Mouse (Mus musculus) hindbrain, embryonic 16.5 days (tissue): ENCODE data around the gene Slc5a1. TPM values are rescaled to one million over a fixed set of nuclear protein-coding genes. Genes with fewer than 3 reads are reported as not detected.

Experiments used
- ATAC-seq: fragments of 200-750 bp; cut with Nextera tagmentation; 2 replicates; pipeline ENCODE4 v1.8.0; 2017; ENCODE audit warnings: moderate TSS enrichment, moderate library complexity
- H3K27ac ChIP-seq: fragments of 300-500 bp; sonication (generic); 2 replicates; pipeline ENCODE4 v1.5.1; 2014; ENCODE audit warnings: low read depth, mild to moderate bottlenecking, control low read depth, low read length, moderate library complexity
- H3K27me3 ChIP-seq: fragments of 300-500 bp; sonication (generic); replicated peaks from 2 replicates; pipeline ENCODE4 v1.6.1; 2014; ENCODE audit warnings: low read length; ENCODE audit not compliant: control insufficient read depth, insufficient read depth
- H3K36me3 ChIP-seq: fragments of 300-500 bp; sonication (generic); 2 replicates; pipeline ENCODE4 v1.6.1; 2014; ENCODE audit warnings: mild to moderate bottlenecking, low read length, moderate library complexity, mixed read lengths; ENCODE audit not compliant: control insufficient read depth, insufficient read depth
- H3K4me1 ChIP-seq: fragments of 300-500 bp; sonication (generic); 2 replicates; pipeline ENCODE4 v1.6.1; 2014; ENCODE audit warnings: low read depth, low read length; ENCODE audit not compliant: control insufficient read depth, insufficient read depth
- H3K4me2 ChIP-seq: fragments of 300-500 bp; sonication (generic); 2 replicates; pipeline ENCODE4 v1.6.1; 2014; ENCODE audit warnings: mild to moderate bottlenecking, low read length, control low read depth, moderate library complexity
- H3K4me3 ChIP-seq: fragments of 300-500 bp; sonication (generic); 2 replicates; pipeline ENCODE4 v1.5.1; 2014; ENCODE audit warnings: mild to moderate bottlenecking, low read length, control low read depth, moderate library complexity
- H3K9ac ChIP-seq: fragments of 300-500 bp; sonication (generic); 2 replicates; pipeline ENCODE4 v1.6.1; 2014; ENCODE audit warnings: low read depth, mild to moderate bottlenecking, control low read depth, low read length, moderate library complexity
- H3K9me3 ChIP-seq: fragments of 300-500 bp; sonication (generic); 2 replicates; pipeline ENCODE4 v1.6.1; 2014; ENCODE audit warnings: mild to moderate bottlenecking, low read length, moderate library complexity; ENCODE audit not compliant: control insufficient read depth
- WGBS: fragments of 180-500 bp; shearing (Covaris S2); extraction: QIAGEN DNeasy Blood & Tissue Kit; methylation state at CpG from one replicate; pipeline ENCODE4 v1.1.7; 2014; 5-methylcytosine and 5-hydroxymethylcytosine counted together
- polyA plus RNA-seq: library from polyadenylated mRNA; unstranded; fragments of >200 nt; fragmentation: Nextera tagmentation; extraction: Ambion mirVana; gene quantifications from 2 replicates; pipeline ENCODE4 v1.2.1, GENCODE M21; 2015

The Slc5a1 gene
- 0.37 and 0.48 TPM in 2 replicates for polyA plus RNA-seq

GRCm38 (mm10) chr5:33104025-33104481, at the start of gene Slc5a1:
Gene Slc5a1 (plus strand): TSS chr5:33104219.
- Histone ChIP-seq H3K4me3 (peak within 1 kb of the TSS; percentile 14; the same call in 1 of the 2 replicates), H3K4me2 (peak within 1 kb of the TSS; percentile 39), H3K9me3 (no peaks in the 10 kb centered on the region), H3K36me3 (no peaks in the 10 kb centered on the region), H3K27ac (no peak within 1 kb of the TSS), H3K27me3 (peaks cover 28% of the 10 kb centered on the region), H3K9ac (no peak within 1 kb of the TSS), H3K4me1 (no peaks in the 10 kb centered on the region)
- ATAC-seq = no peak
- WGBS = 16% methylated on average over 25 of the region's 25 CpGs

GRCm38 (mm10) chr5:33056126-33056765, 47.8 kb upstream of the Slc5a1 start:
- Histone ChIP-seq H3K4me1 (no peaks in the 10 kb centered on the region), H3K4me3 (no peak overlapping the region), H3K27me3 (no peaks in the 10 kb centered on the region), H3K9me3 (no peaks in the 10 kb centered on the region), H3K36me3 (no peaks in the 10 kb centered on the region), H3K27ac (no peak overlapping the region), H3K4me2 (no peak overlapping the region), H3K9ac (no peak overlapping the region)
- 87% methylated on average over 10 of the region's 10 CpGs for WGBS
- no peak for ATAC-seq

GRCm38 (mm10) chr5:33070071-33070470, 33.9 kb upstream of the Slc5a1 start:
- no peaks in the 10 kb centered on the region for H3K36me3 ChIP-seq
- H3K4me1 ChIP-seq = no peaks in the 10 kb centered on the region
- no peak overlapping the region for H3K4me2 ChIP-seq
- no peak overlapping the region for H3K9ac ChIP-seq
- no peaks in the 10 kb centered on the region for H3K27me3 ChIP-seq
- ATAC-seq = no peak
- H3K9me3 ChIP-seq = no peaks in the 10 kb centered on the region
- H3K27ac ChIP-seq = no peak overlapping the region
- H3K4me3 ChIP-seq = no peak overlapping the region

DNA sequence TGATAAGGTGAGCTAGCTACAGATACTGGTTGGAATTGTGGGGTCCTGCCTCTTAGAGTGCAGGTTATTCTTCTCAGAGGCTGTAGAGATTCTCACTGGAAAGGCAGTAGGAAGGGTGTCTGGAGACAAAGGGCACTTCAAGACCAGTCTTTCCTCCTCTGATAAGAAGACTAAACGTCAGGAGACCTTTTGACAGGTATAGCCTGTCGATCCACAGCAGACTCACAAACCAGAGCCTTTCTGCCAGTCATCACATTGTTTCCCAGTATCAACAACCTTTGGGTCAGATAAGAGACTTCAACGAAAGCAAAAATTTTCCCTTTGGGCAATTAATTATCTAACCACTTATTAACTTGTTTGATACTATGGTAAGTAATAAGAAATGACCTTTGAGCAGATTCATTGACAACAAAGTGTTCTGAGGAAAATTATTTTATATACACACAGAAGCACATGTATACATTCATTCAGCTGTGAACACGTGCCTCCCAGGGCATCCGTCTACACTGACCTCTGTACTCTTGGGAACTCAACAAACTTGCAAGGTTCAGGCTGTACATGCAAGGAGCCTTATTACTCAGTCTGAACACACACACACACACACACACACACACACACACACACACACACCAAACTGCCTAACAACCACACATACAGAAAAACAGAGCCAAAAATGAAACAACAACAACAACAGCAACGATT, 27.4 kb upstream of the Slc5a1 start:
- Histone ChIP-seq H3K4me3 (no peak overlapping the region), H3K9ac (no peak overlapping the region), H3K27ac (no peak overlapping the region), H3K4me1 (no peaks in the 10 kb centered on the region), H3K4me2 (no peak overlapping the region), H3K27me3 (no peaks in the 10 kb centered on the region), H3K9me3 (no peaks in the 10 kb centered on the region), H3K36me3 (no peaks in the 10 kb centered on the region)
- 87% methylated on average over 6 of the region's 6 CpGs for WGBS
- ATAC-seq = no peak

DNA sequence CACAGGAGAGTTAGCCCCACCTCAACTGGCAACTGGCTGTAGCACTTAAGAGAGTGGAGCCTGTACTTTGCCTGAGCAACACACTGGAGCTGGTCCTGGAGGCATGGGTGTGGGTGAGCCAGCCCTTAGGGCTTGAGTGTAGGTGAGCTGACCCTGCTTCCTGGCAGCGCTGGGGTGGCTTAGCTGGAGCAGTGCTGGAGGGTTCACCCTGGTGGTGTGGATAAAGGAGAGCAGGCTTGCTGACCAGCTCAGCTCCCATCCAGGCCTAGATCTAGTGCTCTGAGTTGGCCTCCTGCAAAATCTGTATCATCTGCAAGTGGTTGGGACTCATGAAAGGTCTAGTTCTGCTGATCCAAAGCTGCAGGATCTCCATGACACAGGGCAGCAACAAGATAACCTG, 21.1 kb upstream of the Slc5a1 start:
- H3K36me3 ChIP-seq = no peaks in the 10 kb centered on the region
- H3K27ac ChIP-seq = no peak overlapping the region
- no peaks in the 10 kb centered on the region for H3K9me3 ChIP-seq
- H3K9ac ChIP-seq = no peak overlapping the region
- ATAC-seq = no peak
- H3K27me3 ChIP-seq = no peaks in the 10 kb centered on the region
- no peaks in the 10 kb centered on the region for H3K4me1 ChIP-seq
- H3K4me3 ChIP-seq = no peak overlapping the region
- H3K4me2 ChIP-seq = no peak overlapping the region
- 90% methylated on average over 1 of the region's 1 CpGs for WGBS

- no peak overlapping the region for H3K27ac ChIP-seq
- H3K4me3 ChIP-seq = no peak overlapping the region
- no peak overlapping the region for H3K9ac ChIP-seq
- WGBS = 87% methylated on average over 5 of the region's 5 CpGs
- no peak overlapping the region for H3K4me2 ChIP-seq
- no peaks in the 10 kb centered on the region for H3K9me3 ChIP-seq
- ATAC-seq = no peak
- no peaks in the 10 kb centered on the region for H3K4me1 ChIP-seq
- H3K36me3 ChIP-seq = no peaks in the 10 kb centered on the region
- no peaks in the 10 kb centered on the region for H3K27me3 ChIP-seq
These were observed 19.4 kb upstream of the Slc5a1 start for GRCm38 (mm10) chr5:33084599-33084998.

DNA sequence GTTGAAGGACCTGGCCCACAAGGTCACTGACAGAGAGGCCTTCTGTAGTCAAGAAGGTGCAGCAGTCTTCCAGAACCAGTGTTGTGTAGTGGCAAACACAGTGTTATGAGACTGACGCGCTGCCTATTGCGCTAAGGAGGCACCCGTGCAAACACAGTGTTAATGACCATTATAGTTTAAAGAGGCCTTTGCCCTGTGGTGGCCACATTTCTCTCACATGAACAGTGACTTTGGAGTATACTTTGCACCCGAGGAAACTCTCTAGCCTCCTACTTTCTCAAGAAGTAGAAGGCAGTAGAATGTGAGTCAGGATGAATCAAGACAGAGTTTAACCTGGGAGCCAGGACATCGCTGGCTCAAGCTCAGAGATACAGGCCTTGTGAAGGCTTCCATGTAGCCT, 12.7 kb upstream of the Slc5a1 start:
- Histone ChIP-seq H3K4me3 (no peak overlapping the region), H3K9me3 (no peaks in the 10 kb centered on the region), H3K9ac (no peak overlapping the region), H3K36me3 (no peaks in the 10 kb centered on the region), H3K27me3 (no peaks in the 10 kb centered on the region), H3K4me2 (no peak overlapping the region), H3K4me1 (no peaks in the 10 kb centered on the region), H3K27ac (no peak overlapping the region)
- ATAC-seq = no peak
- WGBS = 90% methylated on average over 6 of the region's 6 CpGs

- Histone ChIP-seq H3K9me3 (no peaks in the 10 kb centered on the region), H3K4me3 (no peak overlapping the region), H3K4me1 (no peaks in the 10 kb centered on the region), H3K9ac (no peak overlapping the region), H3K4me2 (no peak overlapping the region), H3K36me3 (no peaks in the 10 kb centered on the region), H3K27ac (no peak overlapping the region), H3K27me3 (no peaks in the 10 kb centered on the region)
- 88% methylated on average over 4 of the region's 4 CpGs for WGBS
- no peak for ATAC-seq
These were observed 8.7 kb upstream of the Slc5a1 start for GRCm38 (mm10) chr5:33095315-33095714.

- Histone ChIP-seq H3K4me2 (no peak overlapping the region), H3K27ac (no peak overlapping the region), H3K36me3 (no peaks in the 10 kb centered on the region), H3K9ac (no peak overlapping the region), H3K4me1 (no peaks in the 10 kb centered on the region), H3K27me3 (peaks cover 28% of the 10 kb centered on the region), H3K9me3 (no peaks in the 10 kb centered on the region), H3K4me3 (no peak overlapping the region)
- no peak for ATAC-seq
- 25% methylated on average over 12 of the region's 12 CpGs for WGBS
These were observed 1.5 kb upstream of the Slc5a1 start for GRCm38 (mm10) chr5:33102369-33103055.
